Mouse (Mus musculus): ENCODE measurements around the gene U2af1l4.

U2af1l4 gene

DNA sequence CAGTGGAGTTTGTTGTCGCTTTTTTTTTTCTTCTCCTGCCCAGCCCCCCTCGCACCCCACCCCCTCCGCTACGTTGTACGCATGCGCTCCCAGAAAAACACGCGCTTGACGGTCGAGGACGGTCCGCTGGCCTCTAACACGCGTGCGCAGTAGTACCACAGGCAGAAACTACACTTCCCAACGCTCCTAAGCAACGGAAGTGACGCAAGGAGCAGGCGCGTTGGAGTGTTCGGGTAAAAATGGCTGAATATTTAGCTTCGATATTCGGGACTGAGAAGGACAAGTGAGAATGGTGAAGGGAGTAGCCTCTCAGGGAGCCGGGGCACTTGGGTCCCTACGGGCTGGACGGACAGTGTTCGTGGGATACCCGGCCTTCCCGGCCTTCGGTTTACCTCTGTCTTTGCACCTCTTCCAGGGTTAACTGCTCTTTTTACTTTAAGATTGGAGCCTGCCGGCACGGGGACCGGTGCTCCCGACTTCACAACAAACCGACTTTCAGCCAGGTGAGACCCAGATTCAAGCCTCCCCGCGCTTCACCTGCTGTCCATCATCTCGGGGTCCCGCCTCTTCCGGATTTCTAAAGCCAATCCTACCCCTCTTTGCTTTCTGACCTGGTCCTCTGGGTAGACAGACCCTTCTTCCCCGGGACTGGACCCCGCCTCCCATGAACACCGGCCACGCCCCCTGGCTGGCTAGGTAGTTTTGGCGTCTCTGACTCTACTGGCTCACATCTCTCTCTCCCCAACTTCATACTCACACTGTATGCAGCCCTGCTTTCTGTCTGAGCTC, at the start of gene U2af1l4, which contains the start of the genes Gm49396 and Psenen:
TSS of gene U2af1l4 (plus strand) at position 185 of the 789 bp plus-strand sequence.
TSS of gene Gm49396 (plus strand) at position 228 of the 789 bp plus-strand sequence.
TSS of gene Psenen (minus strand) at position 511 of the 789 bp plus-strand sequence.
- peak; percentile 99 for DNase-seq (ENCODE audit: low read depth, low spot score)

GRCm38 (mm10) chr7:30515003-30515760, 47.9 kb upstream of the U2af1l4 start:
- peak; percentile 88 for DNase-seq (ENCODE audit: low read depth, low spot score)

GRCm38 (mm10) chr7:30518325-30518724, 44.8 kb upstream of the U2af1l4 start:
- peak; percentile 47 for DNase-seq (ENCODE audit: low read depth, low spot score)

DNA sequence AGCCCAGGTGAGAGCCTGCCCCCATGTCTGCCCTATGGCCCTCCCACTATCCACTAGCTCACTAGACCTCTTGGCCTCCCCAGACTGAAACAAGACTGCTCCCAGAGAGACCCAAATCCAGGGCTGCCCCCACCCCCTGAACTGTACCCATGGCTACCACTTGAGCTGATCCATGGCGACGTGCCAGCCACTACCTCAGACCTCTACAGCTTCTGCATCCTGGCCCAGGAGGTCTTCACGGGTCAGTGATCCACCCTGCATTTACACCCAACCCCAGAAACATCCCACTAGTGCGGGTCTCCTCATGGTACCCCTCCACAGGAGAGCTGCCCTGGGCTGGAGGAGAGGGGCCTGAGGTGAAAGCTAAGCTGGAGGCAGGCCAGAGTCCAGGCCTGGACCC, 42.7 kb upstream of the U2af1l4 start:
- no peak for DNase-seq (ENCODE audit: low read depth, low spot score)

- no peak for DNase-seq (ENCODE audit: low read depth, low spot score)
Measured at GRCm38 (mm10) chr7:30520856-30521255, 42.2 kb upstream of the U2af1l4 start.

- no peak for DNase-seq (ENCODE audit: low read depth, low spot score)
Measured at GRCm38 (mm10) chr7:30522871-30523270, 40.2 kb upstream of the U2af1l4 start.

DNA sequence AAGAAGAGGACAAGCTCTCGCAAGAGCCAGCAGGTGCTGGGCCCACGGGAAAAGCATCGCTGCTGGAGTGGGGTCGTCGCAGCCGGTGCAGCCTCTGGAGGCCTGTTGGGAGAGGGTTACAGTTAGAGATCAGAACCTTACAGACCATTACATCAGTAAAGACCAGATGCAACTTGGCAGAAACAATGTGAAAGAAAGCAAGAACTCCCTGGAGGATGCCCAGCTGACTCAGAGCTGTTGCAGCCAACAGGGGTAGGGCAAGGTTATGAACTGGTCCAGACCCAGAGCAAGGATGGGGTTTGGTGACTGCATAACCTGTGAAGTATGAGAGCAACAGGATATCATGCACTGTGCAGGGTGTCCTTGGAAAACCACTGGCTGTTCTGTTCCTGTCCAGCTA, 38.6 kb upstream of the U2af1l4 start:
- DNase-seq (ENCODE audit: low read depth, low spot score): no peak

DNA sequence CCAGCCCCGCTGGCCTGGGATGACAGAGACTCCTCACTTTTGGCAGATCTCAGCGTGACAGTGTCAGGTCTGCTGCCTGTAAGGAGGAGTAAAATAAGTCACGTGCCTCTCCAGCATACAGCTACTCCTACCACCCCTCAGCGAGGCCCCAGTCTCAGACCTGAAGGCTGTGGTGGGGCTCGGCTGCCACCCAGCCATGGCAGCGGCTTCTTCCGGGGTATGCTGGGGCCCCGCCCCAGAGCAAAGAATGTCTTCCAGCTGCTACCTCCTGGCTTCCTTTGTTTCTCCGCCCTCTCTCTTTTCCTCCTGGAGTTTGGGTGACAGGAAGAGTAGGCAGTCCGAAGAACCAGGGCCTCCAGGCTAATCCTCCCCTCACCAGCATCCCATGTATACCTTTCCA, 37.1 kb upstream of the U2af1l4 start:
- DNase-seq (ENCODE audit: low read depth, low spot score): peak; percentile 29

DNA sequence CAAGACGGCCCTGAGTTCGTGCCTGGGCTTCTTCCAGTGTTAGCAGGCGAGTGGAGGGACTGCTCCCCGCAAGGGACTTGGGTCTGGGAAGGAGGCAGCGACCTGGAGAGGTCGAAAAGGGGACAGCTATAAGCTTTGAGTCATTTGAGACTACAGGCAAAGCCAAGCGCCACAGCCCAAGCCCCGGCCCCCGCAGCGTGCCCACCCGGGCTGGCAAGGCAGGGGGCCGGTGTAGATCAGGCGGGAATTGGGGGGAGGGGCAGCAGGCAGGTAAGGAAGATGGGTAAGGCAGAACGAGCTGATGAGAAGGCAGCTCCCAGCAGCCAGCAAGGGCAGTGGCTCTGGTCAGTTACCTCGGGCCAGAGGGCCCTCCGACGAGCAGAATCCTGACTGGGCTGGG, 36.7 kb upstream of the U2af1l4 start:
- no peak for DNase-seq (ENCODE audit: low read depth, low spot score)

DNA sequence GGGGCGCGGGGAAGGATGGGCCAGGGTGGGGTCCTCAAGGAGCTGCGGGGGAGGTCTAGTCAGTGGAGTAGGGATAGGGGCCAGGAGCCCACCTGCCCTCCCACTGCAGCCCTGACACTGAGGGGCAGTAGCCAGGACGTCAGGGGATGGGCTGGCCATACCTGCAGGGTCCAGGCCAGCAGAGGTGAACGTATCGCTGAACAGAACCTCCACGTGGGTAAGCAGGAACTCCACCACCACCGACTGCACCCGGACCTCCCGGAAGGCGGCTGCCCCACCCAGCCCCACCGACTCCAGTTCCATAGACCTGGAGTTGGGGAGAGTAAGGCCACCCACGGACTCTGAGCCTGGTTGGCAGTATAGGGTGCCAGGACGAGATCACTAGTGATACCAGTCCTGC, 36.1 kb upstream of the U2af1l4 start:
- DNase-seq (ENCODE audit: low read depth, low spot score): no peak

- DNase-seq (ENCODE audit: low read depth, low spot score): no peak
Measured at GRCm38 (mm10) chr7:30531291-30531815, 31.7 kb upstream of the U2af1l4 start.

DNA sequence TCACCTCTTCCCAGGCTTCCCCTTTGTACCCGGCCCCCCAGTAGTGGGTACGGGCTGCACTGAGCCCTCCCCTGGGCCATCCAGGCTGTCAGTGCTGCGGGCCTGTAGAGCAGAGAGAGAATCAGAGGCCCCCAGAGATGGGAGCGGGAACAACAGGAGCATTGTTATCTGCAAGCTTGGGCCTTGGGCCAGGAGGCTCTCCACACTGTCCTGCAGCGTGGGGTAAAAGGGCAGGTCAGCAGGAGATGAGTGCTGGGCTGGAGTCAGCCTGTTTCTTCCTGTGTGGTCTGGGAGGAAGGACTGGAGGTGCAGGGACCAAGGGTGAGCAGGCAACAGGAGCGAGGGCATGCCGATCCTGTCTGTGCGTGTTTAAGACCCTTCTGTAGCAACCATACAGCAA, 30.2 kb upstream of the U2af1l4 start:
- DNase-seq (ENCODE audit: low read depth, low spot score): no peak

DNA sequence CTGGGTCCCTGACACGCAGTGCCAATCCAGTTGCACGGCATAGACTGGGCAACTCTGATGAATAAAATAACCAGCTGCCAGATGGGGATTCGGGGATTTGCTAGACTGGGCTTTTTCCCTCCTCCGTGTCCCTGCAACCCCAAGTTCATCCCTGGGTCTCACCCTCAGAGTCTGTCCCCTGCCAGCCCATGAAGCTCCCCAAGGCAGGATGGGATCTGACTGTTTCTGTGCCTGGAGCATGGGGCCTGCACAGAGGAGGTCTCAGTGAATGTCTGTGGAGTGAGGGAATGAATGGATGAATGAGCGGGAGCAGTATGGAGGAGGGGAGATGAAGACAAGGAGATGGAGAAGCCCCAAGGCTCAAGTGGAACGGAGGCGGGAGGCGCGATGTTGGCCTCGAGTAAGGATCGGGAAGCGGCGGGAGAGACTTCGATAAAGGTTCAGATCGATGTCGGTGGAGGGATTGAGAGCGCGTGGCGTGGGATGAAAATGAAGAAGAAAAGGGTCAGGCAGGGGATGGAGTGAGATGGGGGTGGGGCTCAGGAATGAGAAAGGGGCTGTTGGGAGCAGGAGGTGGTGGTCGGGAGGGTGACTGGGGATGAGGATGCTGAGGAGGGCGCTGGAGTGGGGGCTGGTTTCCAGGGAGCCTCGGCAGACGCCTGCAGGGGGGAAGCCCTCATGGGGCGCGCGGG, 29.0 kb upstream of the U2af1l4 start:
- peak; percentile 16 for DNase-seq (ENCODE audit: low read depth, low spot score)

DNA sequence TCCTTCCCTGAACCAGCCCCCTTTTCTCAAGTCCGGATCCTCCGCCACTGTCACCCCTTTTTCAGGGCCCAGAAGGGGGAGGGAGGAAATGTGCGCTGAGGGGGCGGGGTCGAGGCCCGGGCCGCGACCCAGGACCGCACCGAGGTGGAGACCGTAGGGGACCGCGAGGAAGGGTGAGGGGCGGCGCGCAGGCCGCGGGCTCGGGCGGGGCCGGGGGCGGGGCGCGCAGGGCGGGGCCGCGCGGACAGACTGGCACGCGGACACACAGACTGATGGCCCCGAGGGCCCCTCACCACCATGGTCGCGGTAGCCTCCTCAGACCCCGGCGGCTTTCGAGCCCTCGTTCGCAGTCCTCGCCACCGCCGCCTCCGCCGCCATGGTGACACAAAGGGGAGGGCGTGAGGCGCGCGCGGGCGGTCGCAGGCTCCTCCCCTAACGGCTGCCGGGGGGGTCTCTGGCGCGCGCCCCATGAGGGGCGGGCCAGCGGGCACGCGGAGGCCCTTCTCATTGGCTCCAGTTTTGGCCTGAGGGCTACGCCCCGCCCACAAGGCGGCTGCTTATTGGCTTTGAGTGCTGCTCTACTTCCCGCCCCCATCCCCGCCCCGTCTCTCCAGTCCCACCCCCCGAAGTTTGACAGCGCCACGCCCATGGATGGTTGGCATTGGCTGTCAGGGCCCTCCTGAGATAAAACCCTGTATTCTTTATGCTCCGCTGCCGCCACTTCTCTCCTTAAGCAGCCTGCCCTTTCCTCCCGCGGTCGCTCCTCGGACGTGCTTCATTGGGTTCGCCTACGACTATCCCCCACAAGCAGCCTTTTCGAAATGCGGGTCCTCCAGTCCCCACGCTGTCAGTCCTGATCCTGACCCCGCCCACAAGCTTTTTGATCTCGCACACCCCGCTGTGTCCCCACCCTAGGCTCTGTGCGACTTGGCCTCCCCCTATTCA, 28.2 kb upstream of the U2af1l4 start, which contains the start of gene Arhgap33:
TSS of gene Arhgap33 (minus strand) at position 428 of the 945 bp plus-strand sequence.
- peak; percentile 97 for DNase-seq (ENCODE audit: low read depth, low spot score)

DNA sequence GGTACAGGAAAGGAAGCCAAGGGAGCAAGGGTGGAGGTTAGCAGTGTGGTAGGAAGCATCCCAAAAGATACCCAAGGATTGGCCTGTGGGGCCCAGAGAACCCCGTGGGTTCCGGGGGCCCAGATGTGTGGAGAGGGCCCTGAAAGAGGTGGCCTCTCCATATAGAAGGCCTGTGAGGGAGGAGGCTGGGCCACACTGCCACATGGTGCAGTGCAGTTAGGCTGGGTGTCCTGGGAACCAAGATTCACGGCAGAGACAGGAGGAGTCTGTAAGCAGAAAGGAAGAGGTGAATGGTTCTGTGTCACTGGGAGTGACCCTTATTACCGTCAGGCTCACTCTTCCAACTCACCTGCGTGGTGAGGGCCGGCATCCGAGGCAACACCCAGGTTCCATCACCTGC, 22.5 kb upstream of the U2af1l4 start:
- DNase-seq (ENCODE audit: low read depth, low spot score): no peak

GRCm38 (mm10) chr7:30544327-30544726, 18.8 kb upstream of the U2af1l4 start:
- DNase-seq (ENCODE audit: low read depth, low spot score): no peak

- DNase-seq (ENCODE audit: low read depth, low spot score): no peak
Measured at GRCm38 (mm10) chr7:30549880-30550279, 13.2 kb upstream of the U2af1l4 start.

- no peak for DNase-seq (ENCODE audit: low read depth, low spot score)
Measured at GRCm38 (mm10) chr7:30550603-30551002, 12.5 kb upstream of the U2af1l4 start.

GRCm38 (mm10) chr7:30551445-30552101, 11.5 kb upstream of the U2af1l4 start:
- DNase-seq (ENCODE audit: low read depth, low spot score): peak; percentile 89
